Mouse (Mus musculus) heart, embryonic 14.5 days (tissue): Measurements from ENCODE around the gene Rabgap1. TPM values are rescaled to one million over a fixed set of nuclear protein-coding genes. Genes with fewer than 3 reads are reported as not detected.
"Not testable (repeated sequence)": the region's sequence is repeated elsewhere in the genome, so short reads cannot be mapped to it uniquely, and the experiment has no call there.

Experiments
- ATAC-seq: fragments of 200-750 bp; cut with Nextera tagmentation; 2 replicates; pipeline ENCODE4 v1.8.0; 2017; ENCODE audit warnings: low read depth, moderate TSS enrichment; ENCODE audit not compliant: insufficient number of reproducible peaks, insufficient read depth, low FRiP score
- H3K27ac ChIP-seq, 2 experiments: fragments of 200-500 bp in 1 of 2; fragments of 300-500 bp in 1 of 2; sonication (generic) in 1 of 2; replicated peaks in 1 of 2; 2 replicates each; pipeline ENCODE4 v1.5.1; 2012 to 2014; ENCODE audit warnings: low read depth in 2 of 2, low read length in 2 of 2, control low read depth in 1 of 2, mild to moderate bottlenecking in 1 of 2, mixed read lengths in 1 of 2; ENCODE audit not compliant: control insufficient read depth in 1 of 2, insufficient read depth in 1 of 2
- H3K27me3 ChIP-seq: fragments of 300-500 bp; sonication (generic); 2 replicates; pipeline ENCODE4 v1.6.1; 2014; ENCODE audit warnings: mild to moderate bottlenecking, low read length, control low read depth; ENCODE audit not compliant: control insufficient read depth, insufficient read depth
- H3K36me3 ChIP-seq: fragments of 300-500 bp; sonication (generic); 2 replicates; pipeline ENCODE4 v1.6.1; 2014; ENCODE audit warnings: mild to moderate bottlenecking, control low read depth, low read length, mixed read lengths; ENCODE audit not compliant: control insufficient read depth, insufficient read depth
- H3K4me1 ChIP-seq, 2 experiments: fragments of 200-500 bp in 1 of 2; fragments of 300-500 bp in 1 of 2; sonication (generic) in 1 of 2; 2 replicates each; pipeline ENCODE4 v1.6.1; 2012 to 2014; ENCODE audit warnings: low read length in 2 of 2, control low read depth in 1 of 2, mixed read lengths in 1 of 2; ENCODE audit not compliant: control insufficient read depth in 2 of 2, insufficient read depth in 2 of 2
- H3K4me2 ChIP-seq: fragments of 300-500 bp; sonication (generic); 2 replicates; pipeline ENCODE4 v1.6.1; 2014; ENCODE audit warnings: mild to moderate bottlenecking, low read length
- H3K4me3 ChIP-seq, 2 experiments: fragments of 200-500 bp in 1 of 2; fragments of 300-500 bp in 1 of 2; sonication (generic) in 1 of 2; 2 replicates each; pipeline ENCODE4 v1.5.1; 2012 to 2014; ENCODE audit warnings: low read length in 2 of 2, mild to moderate bottlenecking in 2 of 2, control low read depth in 1 of 2, low read depth in 1 of 2, moderate library complexity in 1 of 2; ENCODE audit not compliant: control insufficient read depth in 1 of 2, insufficient read depth in 1 of 2
- H3K9ac ChIP-seq: fragments of 300-500 bp; sonication (generic); 2 replicates; pipeline ENCODE4 v1.6.1; 2014; ENCODE audit warnings: mild to moderate bottlenecking, low read length
- H3K9me3 ChIP-seq: fragments of 300-500 bp; sonication (generic); 2 replicates; pipeline ENCODE4 v1.6.1; 2016; ENCODE audit warnings: low read length, control low read depth; ENCODE audit not compliant: control insufficient read depth
- WGBS: fragments of 180-500 bp; shearing (Covaris S2); extraction: QIAGEN DNeasy Blood & Tissue Kit; methylation state at CpG from one replicate; pipeline ENCODE4 v1.1.7; 2014; 5-methylcytosine and 5-hydroxymethylcytosine counted together
- polyA plus RNA-seq: library from polyadenylated mRNA; unstranded; fragments of >200 nt; fragmentation: Nextera tagmentation; extraction: Ambion mirVana; gene quantifications from 2 replicates; pipeline ENCODE4 v1.2.1, GENCODE M21; 2014

Gene Rabgap1
- polyA plus RNA-seq, 1 experiment from 2014 or later: 40.6 TPM

- ATAC-seq: no peak
Measured at GRCm38 (mm10) chr2:37485370-37485769, 42.3 kb downstream of the Rabgap1 start.

GRCm38 (mm10) chr2:37486408-37486807 lies 43.3 kb downstream of the Rabgap1 start:
- H3K4me1 ChIP-seq: no peaks in the 10 kb centered on the region
- H3K4me2 ChIP-seq: no peak overlapping the region
- ATAC-seq: no peak
- H3K9me3 ChIP-seq: no peaks in the 10 kb centered on the region
- no peak overlapping the region for H3K4me3 ChIP-seq
- H3K27me3 ChIP-seq: no peaks in the 10 kb centered on the region
- H3K27ac ChIP-seq: no peak overlapping the region
- H3K36me3 ChIP-seq: peaks cover 81% of the 10 kb centered on the region
- no peak overlapping the region for H3K9ac ChIP-seq

More at GRCm38 (mm10) chr2:37485370-37485769, 42.3 kb downstream of the Rabgap1 start:
- no peak overlapping the region for H3K27ac ChIP-seq
- no peaks in the 10 kb centered on the region for H3K9me3 ChIP-seq
- H3K27me3 ChIP-seq: no peaks in the 10 kb centered on the region
- WGBS: 67% methylated on average over 1 of the region's 1 CpGs
- no peak overlapping the region for H3K4me3 ChIP-seq
- no peaks in the 10 kb centered on the region for H3K4me1 ChIP-seq
- H3K36me3 ChIP-seq: peaks cover 77% of the 10 kb centered on the region
- no peak overlapping the region for H3K4me2 ChIP-seq
- H3K9ac ChIP-seq: no peak overlapping the region

- Histone ChIP-seq H3K36me3 (peaks cover 86% of the 10 kb centered on the region), H3K9me3 (no peaks in the 10 kb centered on the region), H3K27ac (no peak overlapping the region), H3K27me3 (no peaks in the 10 kb centered on the region), H3K4me1 (no peaks in the 10 kb centered on the region), H3K4me3 (no peak overlapping the region), H3K9ac (no peak overlapping the region), H3K4me2 (no peak overlapping the region)
- 91% methylated on average over 2 of the region's 2 CpGs for WGBS
- no peak for ATAC-seq
Measured at GRCm38 (mm10) chr2:37488956-37489355, 45.9 kb downstream of the Rabgap1 start.

GRCm38 (mm10) chr2:37497321-37497720 lies 54.2 kb downstream of the Rabgap1 start:
- Histone ChIP-seq H3K9ac (no peak overlapping the region), H3K4me3 (no peak overlapping the region), H3K9me3 (no peaks in the 10 kb centered on the region), H3K36me3 (peaks cover 73% of the 10 kb centered on the region), H3K4me2 (no peak overlapping the region), H3K27me3 (no peaks in the 10 kb centered on the region), H3K27ac (no peak overlapping the region), H3K4me1 (no peaks in the 10 kb centered on the region)
- no peak for ATAC-seq
- 88% methylated on average over 4 of the region's 4 CpGs for WGBS

GRCm38 (mm10) chr2:37505856-37506255 lies 62.8 kb downstream of the Rabgap1 start:
- H3K27me3 ChIP-seq, H3K27ac ChIP-seq, H3K4me3 ChIP-seq, H3K9ac ChIP-seq, H3K4me1 ChIP-seq, ATAC-seq, H3K9me3 ChIP-seq, H3K4me2 ChIP-seq: not testable (repeated sequence)
- H3K36me3 ChIP-seq: peaks cover 63% of the 10 kb centered on the region
- WGBS: 96% methylated on average over 2 of the region's 2 CpGs

GRCm38 (mm10) chr2:37511134-37511901 lies 68.2 kb downstream of the Rabgap1 start:
- no peak overlapping the region for H3K4me3 ChIP-seq
- H3K36me3 ChIP-seq: peaks cover 46% of the 10 kb centered on the region
- ATAC-seq: no peak
- H3K9ac ChIP-seq: no peak overlapping the region
- no peak overlapping the region for H3K27ac ChIP-seq
- 88% methylated on average over 4 of the region's 4 CpGs for WGBS
- no peaks in the 10 kb centered on the region for H3K9me3 ChIP-seq
- H3K4me1 ChIP-seq: peaks cover 0 to 5% of the 10 kb centered on the region in 2 experiments; a peak in 2 of 4 replicates
- no peaks in the 10 kb centered on the region for H3K27me3 ChIP-seq
- H3K4me2 ChIP-seq: no peak overlapping the region

GRCm38 (mm10) chr2:37516030-37516710 lies 73.1 kb downstream of the Rabgap1 start, which contains the start of gene Gpr21:
Gene Gpr21, plus strand, starts transcription at chr2:37516332.
- peaks cover 27% of the 10 kb centered on the region for H3K36me3 ChIP-seq
- H3K27me3 ChIP-seq: no peaks in the 10 kb centered on the region
- peaks cover 2 to 12% of the 10 kb centered on the region in 2 experiments; a peak in 3 of 4 replicates for H3K4me1 ChIP-seq
- WGBS: 21% methylated on average over 11 of the region's 11 CpGs
- H3K9ac ChIP-seq: peak within 1 kb of the TSS; percentile 52
- H3K9me3 ChIP-seq: no peaks in the 10 kb centered on the region
- peak within 1 kb of the TSS; percentile 56 for H3K4me2 ChIP-seq
- peak within 1 kb of the TSS; percentile 17 to 24 for H3K4me3 ChIP-seq
- ATAC-seq: no peak; the same call in 1 of the 2 replicates
- peak within 1 kb of the TSS; percentile 21 to 34; a peak in 2 of 4 replicates for H3K27ac ChIP-seq
